Mouse (Mus musculus) layer of hippocampus, postnatal 25 days (tissue): ENCODE results near the gene Atp5f1. TPM values are rescaled to one million over a fixed set of nuclear protein-coding genes. Genes with fewer than 3 reads are reported as not detected.
"Not testable (repeated sequence)": the region's sequence is repeated elsewhere in the genome, so short reads cannot be mapped to it uniquely, and the experiment has no call there.

ENCODE experiments used
- DNase-seq, 2 experiments: peaks; one replicate each; pipeline ENCODE4 v3.0.0; 2022; ENCODE audit warnings: mixed read lengths in 2 of 2, low spot score in 1 of 2; ENCODE audit errors: extremely low spot score in 1 of 2
- total RNA-seq, 2 experiments: library from RNA; stranded (reverse); gene quantifications; 2 replicates each; pipeline ENCODE4 v1.2.3; 2021

Gene Atp5f1
- total RNA-seq, 2 experiments from 2014 or later: 289 to 314 TPM

- no peak for DNase-seq
Observed at GRCm38 (mm10) chr3:105932240-105933071, 27.4 kb downstream of the Atp5f1 start, which contains the start of gene I830077J02Rik. Gene I830077J02Rik (minus strand): TSS chr3:105932664.

DNA sequence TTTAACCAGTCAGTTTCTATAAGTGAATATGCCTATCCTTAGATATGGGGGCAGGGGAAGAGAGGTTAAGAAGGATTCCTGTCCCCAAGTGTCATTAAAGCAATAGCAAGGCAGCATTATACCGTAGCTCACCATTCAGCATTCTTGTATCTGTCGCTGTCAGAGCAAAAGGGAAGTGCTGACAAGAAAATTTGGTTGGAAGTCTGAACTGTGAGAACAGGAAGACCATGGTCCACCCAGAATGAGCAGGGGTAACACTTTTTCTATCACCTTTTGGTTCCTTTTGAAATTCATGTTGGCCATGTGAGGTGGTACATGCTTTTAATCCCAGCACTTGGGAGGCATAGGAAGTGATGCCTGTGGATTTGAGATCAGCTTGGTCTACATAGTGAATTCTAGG is 28.8 kb downstream of the Atp5f1 start:
- no peak for DNase-seq

GRCm38 (mm10) chr3:105929821-105930220 is 30.1 kb downstream of the Atp5f1 start:
- no peak for DNase-seq

DNA sequence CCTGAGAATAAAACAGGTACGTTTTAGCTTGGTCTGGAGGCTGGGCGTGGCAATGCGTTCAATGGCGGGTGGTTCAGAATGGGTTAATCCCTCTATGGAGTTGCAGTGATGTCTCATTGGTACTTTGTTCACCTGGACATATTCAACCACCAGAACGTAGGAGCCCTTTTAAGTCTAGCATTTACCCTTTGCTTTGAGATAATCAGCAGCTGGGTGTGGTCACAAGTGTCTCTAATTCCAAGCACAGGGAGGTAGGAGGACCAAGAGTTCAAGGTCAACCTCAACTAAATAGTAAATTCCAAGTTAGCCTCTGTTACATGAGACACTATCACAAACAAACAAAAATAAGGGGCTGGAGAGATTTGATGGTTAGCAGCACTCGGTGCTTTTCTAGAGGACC is 31.1 kb downstream of the Atp5f1 start:
- DNase-seq: no peak

GRCm38 (mm10) chr3:105928195-105928569 is 31.7 kb downstream of the Atp5f1 start:
- DNase-seq: no peak

DNA sequence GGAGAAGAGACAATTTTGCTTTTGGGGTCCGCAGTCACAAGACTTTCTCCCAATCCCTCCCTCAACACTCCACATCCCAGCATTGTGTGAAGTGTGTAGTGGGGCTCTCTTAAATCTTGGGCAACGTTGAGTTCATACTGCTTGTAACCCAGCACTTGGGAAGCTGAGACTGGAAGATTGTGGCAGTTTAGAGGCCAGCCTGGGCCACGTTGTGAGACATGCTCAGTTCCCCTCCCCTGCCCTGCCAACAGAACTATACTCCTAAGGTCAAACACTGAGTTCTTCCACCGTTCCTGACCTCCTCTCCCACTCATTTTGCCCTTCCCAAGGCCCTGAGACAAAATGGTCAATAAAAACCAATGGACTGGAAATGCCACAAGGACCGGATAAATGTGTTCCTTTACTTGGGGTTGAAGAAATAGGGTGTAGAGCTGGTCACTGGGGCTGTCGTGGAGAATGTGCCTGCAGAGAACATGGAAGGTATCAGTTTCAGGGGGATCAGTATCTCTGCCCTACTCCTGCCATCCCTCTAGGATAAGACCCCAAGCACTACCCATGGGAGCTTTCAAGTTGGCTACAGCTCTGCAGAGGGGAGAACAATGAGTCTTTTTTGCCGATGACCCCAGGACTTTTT is 32.2 kb downstream of the Atp5f1 start:
- DNase-seq: no peak

DNA sequence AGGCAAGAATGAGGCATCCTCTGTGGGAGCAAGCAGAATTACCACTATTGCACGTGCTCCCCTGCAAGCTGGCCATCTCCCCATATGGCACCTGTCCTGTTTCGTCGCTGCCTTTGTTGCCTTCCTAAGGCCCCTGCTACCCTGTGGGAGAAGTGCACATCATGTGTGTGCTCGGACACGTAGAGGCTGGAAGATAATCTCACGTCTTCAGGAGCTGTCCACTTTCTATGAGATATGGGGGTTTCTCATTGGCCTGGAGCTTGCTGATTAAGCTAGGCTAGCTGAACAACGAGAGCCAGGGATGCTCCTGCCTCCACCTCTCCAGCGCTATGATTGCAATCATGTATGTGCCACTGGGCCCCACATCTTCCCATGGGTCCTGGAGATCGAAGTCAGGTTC is 35.3 kb downstream of the Atp5f1 start:
- DNase-seq: no peak

DNA sequence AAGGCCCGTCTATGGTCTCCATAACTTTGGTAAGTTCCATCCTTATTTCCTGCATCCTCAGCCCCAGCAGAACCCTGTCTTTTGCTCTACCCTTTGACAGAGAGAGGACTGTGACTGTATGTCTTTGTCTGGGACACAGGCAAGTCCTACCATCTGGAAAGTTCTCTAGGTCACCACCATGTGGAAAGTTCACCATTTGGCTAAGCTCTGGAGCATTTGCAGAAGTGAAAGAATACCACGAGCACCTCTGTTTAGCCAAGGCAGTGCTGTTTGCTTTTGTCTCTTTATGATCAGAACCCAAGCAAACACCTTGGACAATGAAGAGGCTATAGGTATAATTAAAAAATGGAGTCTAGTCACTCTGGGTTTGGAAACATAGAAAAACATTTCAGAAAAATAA is 37.9 kb downstream of the Atp5f1 start:
- no peak for DNase-seq

- not testable (repeated sequence) for DNase-seq
Observed at GRCm38 (mm10) chr3:105920743-105921142, 39.2 kb downstream of the Atp5f1 start.

GRCm38 (mm10) chr3:105918355-105918745 is 41.5 kb downstream of the Atp5f1 start:
- no peak for DNase-seq

DNA sequence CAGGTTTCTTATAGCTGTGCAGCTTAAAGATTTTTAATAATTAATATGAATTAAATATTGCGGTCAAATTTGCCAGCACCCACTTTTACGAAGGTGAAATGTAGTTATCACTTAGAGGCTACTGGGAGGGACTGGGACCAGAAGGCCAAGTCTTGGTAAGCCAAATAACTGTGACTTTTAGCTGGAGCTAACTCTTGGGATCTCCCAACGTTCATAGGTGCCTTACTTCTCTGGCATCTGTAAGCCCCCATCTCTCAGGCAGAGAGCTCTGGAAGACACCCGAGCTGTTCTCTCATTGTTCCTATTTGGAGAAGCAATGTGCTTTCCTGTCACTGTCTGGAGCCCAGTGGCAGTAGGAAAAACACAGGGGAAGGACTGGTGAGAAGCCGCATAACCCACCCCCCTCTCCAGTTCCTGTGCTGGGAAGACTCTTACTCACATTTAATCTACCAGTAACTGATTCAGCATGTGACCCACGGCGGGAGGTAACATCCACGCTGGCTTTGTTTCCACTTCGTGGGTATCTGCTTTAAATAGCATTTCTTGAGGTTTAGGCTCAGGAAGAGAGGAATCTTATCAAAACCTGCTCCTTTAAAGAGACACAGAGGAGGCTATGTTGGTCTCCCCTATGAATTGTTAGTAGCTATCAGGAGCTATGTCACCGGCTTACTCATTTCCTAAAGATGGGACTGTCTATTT is 42.1 kb downstream of the Atp5f1 start:
- DNase-seq: no peak

GRCm38 (mm10) chr3:105916455-105916854 is 43.4 kb downstream of the Atp5f1 start:
- DNase-seq: not testable (repeated sequence)

DNA sequence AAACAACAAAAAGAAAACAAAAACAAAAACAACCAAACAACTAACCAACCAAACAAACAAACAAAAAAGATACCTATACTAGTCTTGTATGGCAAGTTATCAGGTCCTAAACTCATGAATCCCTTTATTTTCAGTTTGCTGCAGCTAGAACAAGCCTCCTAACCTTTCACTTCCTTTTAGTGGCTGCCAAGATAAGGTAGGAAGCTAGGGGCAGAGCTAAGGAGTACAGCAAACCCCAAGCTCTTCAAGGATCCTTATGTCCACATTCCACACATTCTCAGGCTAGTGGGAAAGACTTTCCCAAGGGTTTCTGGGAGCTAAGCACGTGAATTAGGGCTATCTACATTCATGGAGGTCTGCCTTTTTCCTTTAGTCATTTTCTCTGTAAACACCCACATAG is 44.6 kb downstream of the Atp5f1 start:
- no peak for DNase-seq

DNA sequence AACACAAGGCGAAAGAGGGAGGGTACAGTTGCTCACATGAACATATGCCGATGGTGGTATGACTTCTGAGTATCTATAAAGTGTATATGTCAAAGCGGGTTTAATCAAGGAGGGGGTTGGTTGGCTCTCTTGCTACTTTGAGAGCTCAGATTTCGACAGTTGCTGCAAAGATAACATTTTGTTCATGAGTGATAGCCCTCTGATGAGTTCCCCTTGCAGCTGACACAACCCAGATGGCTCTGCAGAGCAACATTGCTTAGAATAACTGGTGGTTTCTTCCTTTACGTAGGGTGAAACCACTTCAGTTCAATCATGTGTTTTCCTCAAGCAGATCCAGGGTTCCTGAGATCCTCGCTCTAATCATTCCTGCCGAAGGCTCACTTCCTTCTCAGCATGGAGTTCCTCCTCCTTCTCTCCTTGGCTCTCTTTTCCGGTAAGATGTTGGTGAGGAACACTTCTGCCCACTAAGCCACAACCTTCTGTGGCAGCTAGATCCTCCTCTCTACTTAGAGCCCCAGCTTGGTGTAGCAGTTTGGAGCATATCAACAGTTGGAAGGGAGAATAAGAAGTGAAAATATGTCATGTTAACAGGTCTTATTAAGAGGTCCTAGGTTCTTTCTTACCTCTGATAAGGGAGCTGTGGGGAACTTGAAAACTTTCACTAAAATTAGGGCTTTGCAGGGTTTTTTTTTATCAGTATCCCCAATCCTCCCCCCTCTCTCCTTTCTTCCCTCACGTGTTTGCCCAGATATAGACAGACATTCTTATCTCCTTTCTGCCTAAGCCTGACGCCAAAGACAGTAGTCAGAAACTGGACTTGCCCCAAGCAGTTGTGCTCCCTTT is 45.8 kb downstream of the Atp5f1 start:
- DNase-seq: no peak

DNA sequence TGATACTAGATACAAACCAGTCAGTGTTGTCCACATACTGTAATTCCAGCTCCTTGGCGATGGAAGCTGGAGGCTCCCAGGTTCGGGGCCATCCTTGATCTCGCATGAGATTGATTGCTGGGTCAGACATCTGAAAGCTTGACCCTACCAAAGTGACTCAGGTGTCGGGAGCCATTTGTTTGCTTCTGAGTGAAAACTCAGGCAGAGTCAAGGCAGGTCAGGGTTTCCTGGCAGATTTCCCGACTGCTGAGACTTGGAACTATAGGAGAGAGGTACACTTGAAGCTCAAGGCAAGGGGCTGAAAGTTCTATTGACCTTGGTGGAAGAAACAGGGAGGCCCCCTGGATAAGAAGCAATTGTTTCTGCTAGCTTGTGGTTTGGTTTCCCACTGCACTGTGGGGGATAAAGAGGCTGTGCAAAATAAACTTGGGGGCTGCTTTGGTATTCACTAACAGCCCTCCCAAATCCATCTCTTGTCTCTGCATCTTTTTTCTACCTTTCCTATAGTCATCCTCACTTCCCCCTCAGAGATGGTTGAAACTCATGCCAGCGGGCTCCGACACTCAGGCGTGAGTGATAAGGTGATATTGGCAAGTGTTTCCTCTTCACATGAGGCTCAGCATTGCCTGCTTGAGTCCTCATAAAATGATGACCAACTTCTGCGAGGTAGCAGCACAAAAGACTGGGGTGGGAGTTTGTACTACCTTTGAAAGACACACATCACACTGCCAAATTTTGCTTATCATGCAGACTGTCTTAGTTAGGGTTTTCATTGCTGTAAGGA is 47.6 kb downstream of the Atp5f1 start:
- no peak for DNase-seq

- DNase-seq: no peak
Observed at GRCm38 (mm10) chr3:105910519-105911190, 49.2 kb downstream of the Atp5f1 start.

- no peak for DNase-seq
Observed at GRCm38 (mm10) chr3:105908976-105909375, 50.9 kb downstream of the Atp5f1 start.

DNA sequence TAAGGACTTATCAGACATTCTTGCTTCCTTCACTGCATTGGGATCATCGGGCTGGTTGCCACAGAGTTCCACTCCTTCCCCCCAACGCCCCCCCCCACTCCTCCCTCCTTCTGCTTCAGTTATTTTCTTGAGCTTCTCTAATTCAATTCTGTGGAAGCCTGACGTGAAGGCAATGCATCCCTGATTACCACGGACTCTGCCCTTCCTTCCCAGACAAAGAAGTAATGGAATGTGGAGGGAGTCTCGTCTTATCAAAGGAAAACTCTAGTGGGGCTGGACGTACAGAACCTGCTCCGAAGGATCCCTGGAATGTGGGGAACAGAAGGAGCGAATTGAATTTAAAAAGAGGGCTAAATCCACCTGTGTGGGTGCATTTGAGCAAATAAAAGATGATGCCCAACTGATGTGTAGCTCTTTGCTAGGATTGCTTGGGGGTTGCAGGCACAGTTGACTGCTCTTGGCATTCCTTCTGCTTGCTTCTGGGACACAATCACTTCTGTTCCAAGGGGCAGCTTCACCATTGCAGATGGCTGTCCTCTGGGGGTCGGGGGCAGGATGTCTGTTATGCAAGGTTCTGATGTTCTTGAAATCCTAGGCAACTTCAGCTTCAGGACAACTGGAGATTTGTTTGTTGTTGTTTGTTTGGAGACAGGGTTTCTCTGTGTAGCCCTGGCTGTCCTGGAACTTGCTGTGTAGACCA is 51.8 kb downstream of the Atp5f1 start:
- DNase-seq: no peak

DNA sequence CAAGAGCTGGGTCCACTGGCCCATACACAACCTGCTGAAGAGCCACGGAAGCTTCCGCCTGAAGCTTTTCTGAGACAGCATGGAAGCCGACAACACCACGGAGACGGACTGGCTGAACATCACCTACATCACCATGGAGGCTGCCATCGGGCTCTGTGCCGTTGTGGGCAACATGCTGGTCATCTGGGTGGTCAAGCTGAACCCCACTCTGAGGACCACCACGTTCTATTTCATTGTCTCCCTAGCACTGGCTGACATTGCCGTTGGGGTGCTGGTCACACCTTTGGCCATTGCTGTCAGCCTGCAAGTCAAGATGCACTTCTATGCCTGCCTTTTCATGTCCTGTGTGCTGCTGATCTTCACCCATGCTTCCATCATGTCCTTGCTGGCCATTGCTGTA is 55.2 kb downstream of the Atp5f1 start:
- no peak for DNase-seq
